8 mouse cellular contexts compared by ENCODE assay signal in the genomic region with DNA sequence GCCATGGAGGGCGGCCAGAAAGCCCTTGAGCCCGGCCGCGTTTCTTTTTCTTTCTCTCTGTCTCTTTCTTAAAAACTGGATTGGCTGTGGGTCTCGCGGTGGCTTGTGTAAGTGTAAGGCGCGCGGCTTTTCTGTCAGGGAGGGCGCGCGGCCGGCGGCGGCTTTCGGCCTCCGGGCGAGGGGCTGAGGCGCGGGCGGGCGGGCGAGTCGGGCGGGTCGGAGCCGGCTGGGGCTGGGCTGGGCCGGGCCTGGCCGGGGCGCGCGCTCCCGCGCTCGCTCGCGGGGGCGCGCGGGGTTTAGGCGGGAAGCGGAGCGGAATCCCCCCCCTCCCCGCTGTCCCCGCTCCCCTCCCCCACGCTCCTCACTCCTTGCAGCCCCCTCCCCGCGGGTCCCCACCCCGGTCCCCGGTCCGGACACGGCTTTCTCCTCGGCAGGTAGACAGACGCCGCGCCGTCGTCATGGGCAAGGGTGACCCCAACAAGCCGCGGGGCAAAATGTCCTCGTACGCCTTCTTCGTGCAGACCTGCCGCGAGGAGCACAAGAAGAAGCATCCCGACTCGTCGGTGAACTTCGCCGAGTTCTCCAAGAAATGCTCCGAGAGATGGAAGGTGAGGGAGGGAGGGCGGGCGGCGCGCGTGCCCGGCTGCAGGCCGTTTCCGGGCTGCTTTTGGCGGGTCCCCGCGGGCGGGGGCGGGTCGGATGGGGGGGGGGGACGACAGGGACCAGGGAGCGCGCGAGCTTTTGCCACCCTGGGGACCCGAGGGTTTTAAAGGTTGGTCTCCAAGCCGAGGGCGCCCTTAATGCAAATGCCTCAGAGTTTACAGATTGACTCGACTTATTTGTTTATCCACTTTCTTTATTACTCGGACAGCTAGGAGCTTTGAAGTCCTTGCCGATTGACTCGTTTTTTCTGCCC. TPM values are rescaled to one million over a fixed set of nuclear protein-coding genes. Genes with fewer than 3 reads are reported as not detected.
A peak's percentile ranks its signal among the peaks of the same experiment; 100 is the strongest.
DNase-seq lines count a peak whose midpoint lies in the region; ATAC-seq lines count a peak whose summit lies in the region.

No protein-coding gene starts in this region.

- no peak for ATAC-seq in limb, embryonic 15.5 days (ENCODE audit: insufficient number of reproducible peaks, low FRiP score, low TSS enrichment, low read depth)
- peak; percentile 77 for ATAC-seq in neural tube, embryonic 13.5 days (ENCODE audit: low read depth)
- ATAC-seq in megakaryocyte progenitor cell, adult 5-6 weeks (replicated peaks; ENCODE audit: poor library complexity), result no peak; the same call in 1 of the 2 replicates

- no peaks in the 10 kb centered on the region for H3K9me3 ChIP-seq in hindbrain, embryonic 10.5 days
- no peaks in the 10 kb centered on the region for H3K9me3 ChIP-seq in limb, embryonic 15.5 days
- no peaks in the 10 kb centered on the region for H3K9me3 ChIP-seq in neural tube, embryonic 13.5 days

- peaks cover 14% of the 10 kb centered on the region for H3K4me1 ChIP-seq in hindbrain, embryonic 10.5 days (replicated peaks)
- H3K4me1 ChIP-seq in limb, embryonic 15.5 days, result no peaks in the 10 kb centered on the region; the same call in 1 of the 2 replicates
- H3K4me1 ChIP-seq in neural tube, embryonic 13.5 days (replicated peaks), result peaks cover 10% of the 10 kb centered on the region

- H3K4me2 ChIP-seq in limb, embryonic 15.5 days, result peak overlapping the region; percentile 47
- H3K4me2 ChIP-seq in neural tube, embryonic 13.5 days, result peak overlapping the region; percentile 65

- H3K27me3 ChIP-seq in hindbrain, embryonic 10.5 days (ENCODE audit: insufficient read depth, poor library complexity, severe bottlenecking), result no peaks in the 10 kb centered on the region
- H3K27me3 ChIP-seq in limb, embryonic 15.5 days, result no peaks in the 10 kb centered on the region
- no peaks in the 10 kb centered on the region for H3K27me3 ChIP-seq in neural tube, embryonic 13.5 days

- H3K9ac ChIP-seq in limb, embryonic 15.5 days, result peak overlapping the region; percentile 100
- H3K9ac ChIP-seq in neural tube, embryonic 13.5 days, result peak overlapping the region; percentile 95

- DNase-seq in gastrocnemius, postnatal 10 days, result peak; percentile 52
- DNase-seq in gastrocnemius, adult 18-20 months (ENCODE audit: low spot score), result no peak
- DNase-seq in ES-CJ7 (ENCODE audit: low read depth, low spot score), result peak; percentile 68
- peak; percentile 84 for DNase-seq in embryo, embryonic 11 days
- DNase-seq in hindbrain, embryonic 10.5 days (ENCODE audit: low spot score), result peak; percentile 64

- H3K36me3 ChIP-seq in hindbrain, embryonic 10.5 days, result peaks cover 44% of the 10 kb centered on the region
- peaks cover 9% of the 10 kb centered on the region; the same call in 1 of the 2 replicates for H3K36me3 ChIP-seq in limb, embryonic 15.5 days
- H3K36me3 ChIP-seq in neural tube, embryonic 13.5 days, result 0 out of 2 replicates have a peak, but pooled peaks cover 5% of the 10 kb centered on the region

- H3K27ac ChIP-seq in hindbrain, embryonic 10.5 days, result peak overlapping the region; percentile 100
- H3K27ac ChIP-seq in limb, embryonic 15.5 days, result peak overlapping the region; percentile 100
- peak overlapping the region; percentile 99 for H3K27ac ChIP-seq in neural tube, embryonic 13.5 days (replicated peaks)

- H3K4me3 ChIP-seq in hindbrain, embryonic 10.5 days, result peak overlapping the region; percentile 85
- H3K4me3 ChIP-seq in limb, embryonic 15.5 days, result peak overlapping the region; percentile 86
- H3K4me3 ChIP-seq in neural tube, embryonic 13.5 days, result peak overlapping the region; percentile 82

- WGBS in hindbrain, embryonic 10.5 days, result 2% methylated on average over 95 of the region's 96 CpGs
- WGBS in limb, embryonic 15.5 days, result 1% methylated on average over 67 of the region's 96 CpGs
- 1% methylated on average over 73 of the region's 96 CpGs for WGBS in neural tube, embryonic 13.5 days

RNA-seq across cellular contexts. Expression of a gene that starts 0.7 kb away (rescaled TPM):
- 10 to 100 TPM; 47.8 to 57.6 TPM for total RNA-seq in gastrocnemius, postnatal 10 days (2021)
- 1 to 10 TPM; 2.8 to 5.0 TPM for total RNA-seq in gastrocnemius, adult 18-20 months (2021)
- polyA plus RNA-seq in hindbrain, embryonic 10.5 days (2016; fragmentation: Nextera tagmentation; extraction: Ambion mirVana), result 389 and 567 TPM in 2 replicates
- polyA plus RNA-seq in limb, embryonic 15.5 days (2015; fragmentation: Nextera tagmentation; extraction: Ambion mirVana), result 267 and 297 TPM in 2 replicates
- 85.6 and 87.2 TPM in 2 replicates for polyA plus RNA-seq in neural tube, embryonic 13.5 days (2015; fragmentation: Nextera tagmentation; extraction: Ambion mirVana)
- total RNA-seq in megakaryocyte progenitor cell, adult 5-6 weeks (2015), result 432 and 457 TPM in 2 replicates
- 491 and 530 TPM in 2 replicates for total RNA-seq in megakaryocyte progenitor cell, adult 5-6 weeks (2017)

RNA-seq across cellular contexts. Expression of a gene that starts 24.7 kb away (rescaled TPM):
- total RNA-seq in gastrocnemius, postnatal 10 days (2021), result 10 to 100 TPM; 33.6 to 35.9 TPM
- 10 to 100 TPM in 1 of 2 experiments, 1 to 10 TPM in 1; 6.7 to 14.4 TPM for total RNA-seq in gastrocnemius, adult 18-20 months (2021)
- 81.9 and 97.8 TPM in 2 replicates for polyA plus RNA-seq in hindbrain, embryonic 10.5 days (2016; fragmentation: Nextera tagmentation; extraction: Ambion mirVana)
- 26.3 and 30.2 TPM in 2 replicates for polyA plus RNA-seq in limb, embryonic 15.5 days (2015; fragmentation: Nextera tagmentation; extraction: Ambion mirVana)
- polyA plus RNA-seq in neural tube, embryonic 13.5 days (2015; fragmentation: Nextera tagmentation; extraction: Ambion mirVana), result 50.6 and 51.0 TPM in 2 replicates
- 56.9 and 60.7 TPM in 2 replicates for total RNA-seq in megakaryocyte progenitor cell, adult 5-6 weeks (2015)
- 73.0 and 90.5 TPM in 2 replicates for total RNA-seq in megakaryocyte progenitor cell, adult 5-6 weeks (2017)

RNA-seq across cellular contexts. Expression of a gene that starts 56.7 kb away (rescaled TPM):
- total RNA-seq in gastrocnemius, postnatal 10 days (2021), result not detected
- not detected for total RNA-seq in gastrocnemius, adult 18-20 months (2021)
- polyA plus RNA-seq in hindbrain, embryonic 10.5 days (2016; fragmentation: Nextera tagmentation; extraction: Ambion mirVana), result 0.61 and 0.90 TPM in 2 replicates
- polyA plus RNA-seq in limb, embryonic 15.5 days (2015; fragmentation: Nextera tagmentation; extraction: Ambion mirVana), result 21.4 and 26.3 TPM in 2 replicates
- 2.3 and 2.9 TPM in 2 replicates for polyA plus RNA-seq in neural tube, embryonic 13.5 days (2015; fragmentation: Nextera tagmentation; extraction: Ambion mirVana)
- 0.88 and 1.6 TPM in 2 replicates for total RNA-seq in megakaryocyte progenitor cell, adult 5-6 weeks (2015)
- total RNA-seq in megakaryocyte progenitor cell, adult 5-6 weeks (2017), result not detected in 2 replicates

Comparison
In these comparisons a context has a peak if more than half of its experiments do, and no peak if none do; other contexts are left out.
1. RNA of a gene that starts 0.7 kb away (total RNA-seq): 432 to 530 TPM in megakaryocyte progenitor cell, adult 5-6 weeks and 47.8 to 57.6 TPM in gastrocnemius, postnatal 10 days; 2.8 to 5.0 TPM in gastrocnemius, adult 18-20 months; every median in the first group is over 4 times any median in the second.
2. Peak in every context shown above with its lines, with median percentiles within 50 percentile points of each other: H3K27ac ChIP-seq and H3K4me3 ChIP-seq.